Mouse (Mus musculus) adrenal gland, adult 2 months (tissue): ENCODE data around the gene Ppp1r3f. TPM values are rescaled to one million over a fixed set of nuclear protein-coding genes. Genes with fewer than 3 reads are reported as not detected.

Experiments used
- DNase-seq: peaks from one replicate; pipeline ENCODE4 v3.0.0; 2021
- polyA plus RNA-seq: library from polyadenylated mRNA; depleted of rRNA; stranded (reverse); fragments of >200 nt; gene quantifications from 2 replicates; pipeline ENCODE4 v1.2.3, GENCODE M21; 2012; rRNA removed
- total RNA-seq, 2 experiments: library from RNA; stranded (reverse); gene quantifications; 2 replicates each; pipeline ENCODE4 v1.2.3; 2021

The Ppp1r3f gene
- total and polyA plus RNA-seq, 3 experiments: 2.6 to 5.0 (median 4.5) TPM

- no peak for DNase-seq
Measured at GRCm38 (mm10) chrX:7553474-7553873, 20.6 kb downstream of the Ppp1r3f start.

- DNase-seq: no peak
Measured at GRCm38 (mm10) chrX:7524961-7525360, 49.1 kb downstream of the Ppp1r3f start.

Other genes with a start within 250 kb of the Ppp1r3f start
- gene Usp27x, start 198.5 kb downstream of the Ppp1r3f start, total RNA-seq: 10 to 100 TPM; 17.8 to 18.7 TPM
- 10.2 and 12.1 TPM in 2 replicates for gene Usp27x, start 198.5 kb downstream of the Ppp1r3f start, polyA plus RNA-seq
- gene Foxp3, start 639 bp downstream of the Ppp1r3f start, total RNA-seq: not detected
- 0.06 and 0.18 TPM in 2 replicates for gene Foxp3, start 639 bp downstream of the Ppp1r3f start, polyA plus RNA-seq
- gene Ccdc22, start 31.2 kb upstream of the Ppp1r3f start, total RNA-seq: 10 to 100 TPM; 21.3 to 22.4 TPM
- 21.6 and 24.0 TPM in 2 replicates for gene Ccdc22, start 31.2 kb upstream of the Ppp1r3f start, polyA plus RNA-seq
- gene Cacna1f, start 32.8 kb upstream of the Ppp1r3f start, total RNA-seq: under 1 TPM in 1 of 2 experiments, not detected in 1; 0.07 TPM
- gene Cacna1f, start 32.8 kb upstream of the Ppp1r3f start, polyA plus RNA-seq: 0.06 TPM in 1 of 2 replicates, not detected in the other
- gene Syp, start 64.2 kb upstream of the Ppp1r3f start, total RNA-seq: 10 to 100 TPM; 34.3 to 81.7 TPM
- gene Syp, start 64.2 kb upstream of the Ppp1r3f start, polyA plus RNA-seq: 20.4 and 21.6 TPM in 2 replicates
- gene Prickle3, start 83.0 kb upstream of the Ppp1r3f start, total RNA-seq: 10 to 100 TPM in 1 of 2 experiments, 1 to 10 TPM in 1; 10.0 to 12.3 TPM
- gene Prickle3, start 83.0 kb upstream of the Ppp1r3f start, polyA plus RNA-seq: 46.0 and 46.4 TPM in 2 replicates
- gene Plp2, start 97.1 kb upstream of the Ppp1r3f start, total RNA-seq: 10 to 100 TPM; 72.7 to 93.7 TPM
- gene Plp2, start 97.1 kb upstream of the Ppp1r3f start, polyA plus RNA-seq: 87.0 and 88.3 TPM in 2 replicates
- under 1 TPM; 0.35 to 0.76 TPM for gene Magix, start 107.0 kb upstream of the Ppp1r3f start, total RNA-seq
- 0.77 and 2.5 TPM in 2 replicates for gene Magix, start 107.0 kb upstream of the Ppp1r3f start, polyA plus RNA-seq
- 10 to 100 TPM; 55.7 to 58.4 TPM for gene Gpkow, start 122.8 kb upstream of the Ppp1r3f start, total RNA-seq
- 4.2 and 5.4 TPM in 2 replicates for gene Gpkow, start 122.8 kb upstream of the Ppp1r3f start, polyA plus RNA-seq
- gene Wdr45, start 140.1 kb upstream of the Ppp1r3f start, total RNA-seq: 10 to 100 TPM; 63.7 to 68.0 TPM
- 51.1 and 51.5 TPM in 2 replicates for gene Wdr45, start 140.1 kb upstream of the Ppp1r3f start, polyA plus RNA-seq
- not detected for gene Gm45208, start 148.0 kb upstream of the Ppp1r3f start, total RNA-seq
- gene Gm45208, start 148.0 kb upstream of the Ppp1r3f start, polyA plus RNA-seq: 1.1 and 6.2 TPM in 2 replicates
- 10 to 100 TPM; 12.9 to 17.9 TPM for gene Praf2, start 154.2 kb upstream of the Ppp1r3f start, total RNA-seq
- 37.3 and 55.0 TPM in 2 replicates for gene Praf2, start 154.2 kb upstream of the Ppp1r3f start, polyA plus RNA-seq
- 1 to 10 TPM; 2.9 to 3.7 TPM for gene Ccdc120, start 176.6 kb upstream of the Ppp1r3f start, total RNA-seq
- gene Ccdc120, start 176.6 kb upstream of the Ppp1r3f start, polyA plus RNA-seq: 11.6 and 12.8 TPM in 2 replicates
- 10 to 100 TPM; 45.4 to 59.2 TPM for gene Tfe3, start 188.3 kb upstream of the Ppp1r3f start, total RNA-seq
- gene Tfe3, start 188.3 kb upstream of the Ppp1r3f start, polyA plus RNA-seq: 40.7 and 41.3 TPM in 2 replicates
- 10 to 100 TPM; 44.7 to 47.8 TPM for gene Gripap1, start 215.5 kb upstream of the Ppp1r3f start, total RNA-seq
- gene Gripap1, start 215.5 kb upstream of the Ppp1r3f start, polyA plus RNA-seq: 18.3 and 19.5 TPM in 2 replicates
- under 1 TPM; 0.86 to 0.92 TPM for gene Kcnd1, start 248.0 kb upstream of the Ppp1r3f start, total RNA-seq
- 1.1 and 1.2 TPM in 2 replicates for gene Kcnd1, start 248.0 kb upstream of the Ppp1r3f start, polyA plus RNA-seq